Mouse (Mus musculus): ENCODE results near the gene Gosr2. TPM values are rescaled to one million over a fixed set of nuclear protein-coding genes. Genes with fewer than 3 reads are reported as not detected.

The Gosr2 gene
- 0.70 and 0.79 TPM in 2 replicates for polyA plus RNA-seq (2012)

GRCm38 (mm10) chr11:103697565-103698176 is at the start of gene Gosr2:
Gene Gosr2, minus strand, starts transcription at chr11:103697898.
- H3K9me3 ChIP-seq (ENCODE audit: control insufficient read depth, low read length), result no peaks in the 10 kb centered on the region
- peaks cover 10% of the 10 kb centered on the region for H3K36me3 ChIP-seq (ENCODE audit: control insufficient read depth)
- TF ChIP-seq TAL1 (IDR thresholded peaks at IDR 0.05; ENCODE audit: low read length) (no peak), GATA1 (IDR thresholded peaks at IDR 0.05; ENCODE audit: low read length) (no peak)
- no peaks in the 10 kb centered on the region for H3K27me3 ChIP-seq (ENCODE audit: control insufficient read depth)
- H3K4me3 ChIP-seq (replicated peaks), result peak within 1 kb of the TSS; percentile 88
- peaks cover 25% of the 10 kb centered on the region for H3K4me1 ChIP-seq (ENCODE audit: control insufficient read depth)

GRCm38 (mm10) chr11:103735046-103735781 is 37.5 kb upstream of the Gosr2 start:
- no peaks in the 10 kb centered on the region for H3K27me3 ChIP-seq (ENCODE audit: control insufficient read depth)
- H3K4me1 ChIP-seq (ENCODE audit: control insufficient read depth), result no peaks in the 10 kb centered on the region
- TF ChIP-seq GATA1 (IDR thresholded peaks at IDR 0.05; ENCODE audit: low read length) (no peak), TAL1 (IDR thresholded peaks at IDR 0.05; ENCODE audit: low read length) (no peak)

GRCm38 (mm10) chr11:103734411-103735045 is 36.8 kb upstream of the Gosr2 start:
- Histone ChIP-seq H3K4me1 (ENCODE audit: control insufficient read depth) (no peaks in the 10 kb centered on the region), H3K27me3 (ENCODE audit: control insufficient read depth) (no peaks in the 10 kb centered on the region), H3K4me3 (replicated peaks) (no peak overlapping the region), H3K9me3 (ENCODE audit: control insufficient read depth, low read length) (no peaks in the 10 kb centered on the region), H3K36me3 (ENCODE audit: control insufficient read depth) (no peaks in the 10 kb centered on the region)
- TF ChIP-seq GATA1 (IDR thresholded peaks at IDR 0.05; ENCODE audit: low read length), result no peak
- no peak for TF ChIP-seq TAL1 (IDR thresholded peaks at IDR 0.05; ENCODE audit: low read length)

More at GRCm38 (mm10) chr11:103735046-103735781, 37.5 kb upstream of the Gosr2 start:
- no peaks in the 10 kb centered on the region for H3K36me3 ChIP-seq (ENCODE audit: control insufficient read depth)
- no peaks in the 10 kb centered on the region for H3K9me3 ChIP-seq (ENCODE audit: control insufficient read depth, low read length)
- no peak overlapping the region for H3K4me3 ChIP-seq (replicated peaks)

GRCm38 (mm10) chr11:103733961-103734360 is 36.3 kb upstream of the Gosr2 start:
- Histone ChIP-seq H3K4me3 (replicated peaks) (no peak overlapping the region), H3K36me3 (ENCODE audit: control insufficient read depth) (no peaks in the 10 kb centered on the region), H3K9me3 (ENCODE audit: control insufficient read depth, low read length) (no peaks in the 10 kb centered on the region), H3K4me1 (ENCODE audit: control insufficient read depth) (no peaks in the 10 kb centered on the region), H3K27me3 (ENCODE audit: control insufficient read depth) (no peaks in the 10 kb centered on the region)
- TF ChIP-seq GATA1 (IDR thresholded peaks at IDR 0.05; ENCODE audit: low read length), result no peak
- TF ChIP-seq TAL1 (IDR thresholded peaks at IDR 0.05; ENCODE audit: low read length), result no peak

- Histone ChIP-seq H3K27me3 (ENCODE audit: control insufficient read depth) (no peaks in the 10 kb centered on the region), H3K4me3 (replicated peaks) (no peak overlapping the region), H3K4me1 (ENCODE audit: control insufficient read depth) (no peaks in the 10 kb centered on the region), H3K9me3 (ENCODE audit: control insufficient read depth, low read length) (no peaks in the 10 kb centered on the region), H3K36me3 (ENCODE audit: control insufficient read depth) (no peaks in the 10 kb centered on the region)
- TF ChIP-seq TAL1 (IDR thresholded peaks at IDR 0.05; ENCODE audit: low read length), result no peak
Measured at GRCm38 (mm10) chr11:103733069-103733468, 35.4 kb upstream of the Gosr2 start.

GRCm38 (mm10) chr11:103732306-103732705 is 34.6 kb upstream of the Gosr2 start:
- Histone ChIP-seq H3K36me3 (ENCODE audit: control insufficient read depth) (no peaks in the 10 kb centered on the region), H3K4me1 (ENCODE audit: control insufficient read depth) (no peaks in the 10 kb centered on the region), H3K4me3 (replicated peaks) (no peak overlapping the region), H3K9me3 (ENCODE audit: control insufficient read depth, low read length) (no peaks in the 10 kb centered on the region), H3K27me3 (ENCODE audit: control insufficient read depth) (no peaks in the 10 kb centered on the region)
- TF ChIP-seq GATA1 (IDR thresholded peaks at IDR 0.05; ENCODE audit: low read length), result no peak
- no peak for TF ChIP-seq TAL1 (IDR thresholded peaks at IDR 0.05; ENCODE audit: low read length)

DNA sequence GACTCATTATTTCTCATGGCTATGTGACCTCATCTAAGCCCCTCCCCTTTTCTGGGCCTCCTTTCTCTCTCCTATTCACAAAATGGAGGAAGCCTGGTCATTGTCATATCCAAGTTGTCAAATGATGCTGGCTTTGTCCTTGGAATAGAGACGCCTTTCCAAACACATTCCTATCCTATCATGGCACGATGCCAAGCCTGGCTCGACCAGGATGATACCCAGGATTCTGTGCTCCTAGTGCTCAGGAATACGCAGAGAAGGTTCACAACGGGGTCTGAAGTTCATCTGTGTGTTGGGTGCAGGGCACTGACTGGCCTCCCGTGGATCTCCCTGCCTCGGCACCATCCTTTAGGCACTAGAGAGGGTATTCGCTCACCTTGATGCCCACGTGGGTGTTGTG is 33.9 kb upstream of the Gosr2 start:
- no peak for TF ChIP-seq TAL1 (IDR thresholded peaks at IDR 0.05; ENCODE audit: low read length)
- TF ChIP-seq GATA1 (IDR thresholded peaks at IDR 0.05; ENCODE audit: low read length), result no peak
- no peaks in the 10 kb centered on the region for H3K4me1 ChIP-seq (ENCODE audit: control insufficient read depth)
- no peak overlapping the region for H3K4me3 ChIP-seq (replicated peaks)
- no peaks in the 10 kb centered on the region for H3K36me3 ChIP-seq (ENCODE audit: control insufficient read depth)
- no peaks in the 10 kb centered on the region for H3K27me3 ChIP-seq (ENCODE audit: control insufficient read depth)
- H3K9me3 ChIP-seq (ENCODE audit: control insufficient read depth, low read length), result no peaks in the 10 kb centered on the region

DNA sequence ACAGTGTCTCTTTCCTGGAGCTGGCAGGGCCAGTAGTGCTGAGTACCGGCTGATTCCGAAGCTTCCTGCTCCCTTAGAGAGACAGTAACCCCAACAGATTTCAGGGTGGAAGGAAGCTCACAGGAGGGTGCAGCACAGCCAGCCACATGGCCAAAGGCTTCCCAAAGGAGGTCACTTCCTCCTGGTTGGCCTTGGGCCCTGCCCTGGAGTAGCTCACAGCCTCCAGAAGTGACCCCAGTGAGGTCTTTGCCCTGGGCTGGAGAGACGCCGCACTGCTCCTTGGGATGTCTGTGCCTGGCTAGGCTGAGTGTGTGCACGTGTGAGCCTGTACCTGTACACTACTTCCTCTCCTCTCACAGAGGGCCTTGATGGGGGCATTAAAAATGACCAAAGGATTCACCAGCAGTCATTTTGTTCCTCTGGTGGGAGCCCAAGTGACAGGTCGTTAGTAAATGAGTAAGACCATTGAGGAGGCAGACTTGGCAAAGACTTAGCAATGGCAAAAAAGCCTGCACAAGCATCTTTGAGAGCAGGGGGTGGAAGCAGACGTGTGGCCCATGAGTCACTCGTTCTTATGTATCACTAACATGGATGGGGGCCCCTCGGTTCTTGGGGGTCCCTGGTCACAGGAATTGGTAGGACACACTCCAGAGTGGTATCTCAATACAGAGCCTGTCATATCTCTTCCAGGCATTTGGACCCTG is 31.7 kb upstream of the Gosr2 start:
- Histone ChIP-seq H3K9me3 (ENCODE audit: control insufficient read depth, low read length) (no peaks in the 10 kb centered on the region), H3K4me3 (replicated peaks) (no peak overlapping the region), H3K27me3 (ENCODE audit: control insufficient read depth) (no peaks in the 10 kb centered on the region), H3K4me1 (ENCODE audit: control insufficient read depth) (no peaks in the 10 kb centered on the region), H3K36me3 (ENCODE audit: control insufficient read depth) (no peaks in the 10 kb centered on the region)
- no peak for TF ChIP-seq TAL1 (IDR thresholded peaks at IDR 0.05; ENCODE audit: low read length)
- TF ChIP-seq GATA1 (IDR thresholded peaks at IDR 0.05; ENCODE audit: low read length), result no peak

- Histone ChIP-seq H3K36me3 (ENCODE audit: control insufficient read depth) (no peaks in the 10 kb centered on the region), H3K27me3 (ENCODE audit: control insufficient read depth) (no peaks in the 10 kb centered on the region), H3K9me3 (ENCODE audit: control insufficient read depth, low read length) (no peaks in the 10 kb centered on the region), H3K4me3 (replicated peaks) (no peak overlapping the region), H3K4me1 (ENCODE audit: control insufficient read depth) (no peaks in the 10 kb centered on the region)
- no peak for TF ChIP-seq TAL1 (IDR thresholded peaks at IDR 0.05; ENCODE audit: low read length)
Measured at GRCm38 (mm10) chr11:103724331-103724771, 26.7 kb upstream of the Gosr2 start.
